Comparison of ENCODE assay signal across 8 mouse cellular contexts in genomic region chr2:144441386-144441915, GRCm38 (mm10).
DNase-seq lines count a peak whose midpoint lies in the region; ATAC-seq lines count a peak whose summit lies in the region.

No protein-coding gene starts in this region.

- H3K9me3 ChIP-seq in embryonic facial prominence, embryonic 15.5 days (replicated peaks), result no peaks in the 10 kb centered on the region
- no peaks in the 10 kb centered on the region for H3K9me3 ChIP-seq in stomach, embryonic 16.5 days (replicated peaks; ENCODE audit: control insufficient read depth, low read length)

- no peak overlapping the region for H3K4me3 ChIP-seq in embryonic facial prominence, embryonic 15.5 days (replicated peaks)
- no peak overlapping the region for H3K4me3 ChIP-seq in stomach, embryonic 16.5 days (replicated peaks; ENCODE audit: low read length)

- peak overlapping the region; percentile 55 for H3K27ac ChIP-seq in embryonic facial prominence, embryonic 15.5 days (replicated peaks)
- H3K27ac ChIP-seq in stomach, embryonic 16.5 days (ENCODE audit: low read length), result peak overlapping the region; percentile 21; the same call in 1 of the 2 replicates

- H3K4me2 ChIP-seq in embryonic facial prominence, embryonic 15.5 days (replicated peaks), result 0 out of 2 replicates have a peak overlapping the region, but pooled peaks have one; percentile 8
- H3K4me2 ChIP-seq in stomach, embryonic 16.5 days (ENCODE audit: low read depth, low read length), result no peak overlapping the region

- H3K4me1 ChIP-seq in embryonic facial prominence, embryonic 15.5 days, result peaks cover 11% of the 10 kb centered on the region
- no peaks in the 10 kb centered on the region for H3K4me1 ChIP-seq in stomach, embryonic 16.5 days (ENCODE audit: control insufficient read depth, insufficient read depth, low read length)

- H3K36me3 ChIP-seq in embryonic facial prominence, embryonic 15.5 days, result no peaks in the 10 kb centered on the region
- H3K36me3 ChIP-seq in stomach, embryonic 16.5 days (ENCODE audit: control insufficient read depth, insufficient read depth, low read length), result no peaks in the 10 kb centered on the region

- WGBS in embryonic facial prominence, embryonic 15.5 days, result 59% methylated on average over 11 of the region's 11 CpGs
- 56% methylated on average over 11 of the region's 11 CpGs for WGBS in stomach, embryonic 16.5 days

- intact Hi-C loops in left cerebral cortex, postnatal 36 days (cut with DNase I), result loop anchor here (5.0 kb wide), 1 partner anchor 149 kb away; no protein-coding TSS in a partner anchor

- no peak overlapping the region for H3K9ac ChIP-seq in embryonic facial prominence, embryonic 15.5 days
- H3K9ac ChIP-seq in stomach, embryonic 16.5 days (ENCODE audit: low read length), result no peak overlapping the region

- peak; percentile 12 for DNase-seq in gastrocnemius, adult 18-20 months (ENCODE audit: low spot score)
- DNase-seq in gastrocnemius, postnatal 25 days, result no peak
- DNase-seq in 416B (ENCODE audit: low read depth), result peak; percentile 84
- peak; percentile 61 to 64 for DNase-seq in left cerebral cortex, postnatal 36 days (ENCODE audit: low spot score in 2 of 2)
- no peak for DNase-seq in yolk sac, embryonic 10.5 days (ENCODE audit: low spot score)
- no peak for DNase-seq in embryo, embryonic 9.5 days (ENCODE audit: extremely low spot score)

- no peaks in the 10 kb centered on the region for H3K27me3 ChIP-seq in embryonic facial prominence, embryonic 15.5 days
- no peaks in the 10 kb centered on the region for H3K27me3 ChIP-seq in stomach, embryonic 16.5 days (ENCODE audit: control insufficient read depth, insufficient read depth, low read length)

- ATAC-seq in embryonic facial prominence, embryonic 15.5 days (ENCODE audit: insufficient number of reproducible peaks, low FRiP score, low TSS enrichment, low read depth), result peak; percentile 66
- peak; percentile 78 for ATAC-seq in stomach, embryonic 16.5 days (ENCODE audit: insufficient read depth, low FRiP score)

Comparison
In these comparisons a context has a peak if more than half of its experiments do, and no peak if none do; other contexts are left out.
1. DNase-seq: peak in gastrocnemius, adult 18-20 months (single experiment), 416B (single experiment) and left cerebral cortex, postnatal 36 days (2 of 2); none in gastrocnemius, postnatal 25 days (single experiment), yolk sac, embryonic 10.5 days (single experiment) and embryo, embryonic 9.5 days (single experiment).